Comparison of ENCODE assay signal across 9 mouse cellular contexts in genomic region chr14:14098330-14098980, GRCm38 (mm10). TPM values are rescaled to one million over a fixed set of nuclear protein-coding genes. Genes with fewer than 3 reads are reported as not detected.
DNase-seq lines count a peak whose midpoint lies in the region; ATAC-seq and TF ChIP-seq lines count a peak whose summit lies in the region.
"Had no signal": no experiment of that assay in that cellular context is flagged by ENCODE, and none has a peak within 500 bp of the region (broad histone marks: within the 10 kb centered on the region; RNA-seq: fewer than 3 reads in every experiment).

No protein-coding gene starts in this region.

- no peak overlapping the region for H3K4me2 ChIP-seq in forebrain, embryonic 13.5 days
- H3K4me2 ChIP-seq in lung, embryonic 14.5 days = no peak overlapping the region
- H3K4me2 ChIP-seq: heart, embryonic 15.5 days had no signal

- peak; percentile 85 for ATAC-seq in forebrain, embryonic 13.5 days
- ATAC-seq in hematopoietic stem cell, adult 5-6 weeks (replicated peaks in 1 of 2; ENCODE audit: insufficient read depth in 1 of 2, low FRiP score in 2 of 2, low TSS enrichment in 1 of 2, low read depth in 1 of 2, poor library complexity in 2 of 2, severe bottlenecking in 2 of 2) = peak; percentile 77 to 96
- peak; percentile 68; the same call in 1 of the 2 replicates for ATAC-seq in lung, embryonic 14.5 days (ENCODE audit: insufficient read depth)

- H3K27me3 ChIP-seq in forebrain, embryonic 13.5 days = no peaks in the 10 kb centered on the region
- H3K27me3 ChIP-seq in lung, embryonic 14.5 days (ENCODE audit: insufficient read depth, low read length) = no peaks in the 10 kb centered on the region
- H3K27me3 ChIP-seq: heart, embryonic 15.5 days had no signal

- no peak overlapping the region for H3K9ac ChIP-seq in forebrain, embryonic 13.5 days
- H3K9ac ChIP-seq in lung, embryonic 14.5 days = no peak overlapping the region
- H3K9ac ChIP-seq: heart, embryonic 15.5 days had no signal

- H3K27ac ChIP-seq in forebrain, embryonic 13.5 days = no peak overlapping the region
- peak overlapping the region; percentile 43; the same call in 1 of the 2 replicates for H3K27ac ChIP-seq in layer of hippocampus, adult 2 months
- no peak overlapping the region for H3K27ac ChIP-seq in lung, embryonic 14.5 days (ENCODE audit: low read depth)
- H3K27ac ChIP-seq: heart, embryonic 15.5 days had no signal

- peak; percentile 91 for DNase-seq in ES-CJ7 (ENCODE audit: low read depth, low spot score)
- DNase-seq in c-Kit-positive CD71-positive TER-119-negative erythroid progenitor cells, embryonic 14.5 days (ENCODE audit: low read depth) = peak; percentile 92
- peak; percentile 81 to 90 for DNase-seq in layer of hippocampus, adult 2 months (ENCODE audit: low spot score in 2 of 2)
- DNase-seq in lung, embryonic 14.5 days = peak; percentile 97
- DNase-seq in ovary, postnatal 10 days (ENCODE audit: low spot score) = peak; percentile 70
- peak; percentile 90 for DNase-seq in thymus, postnatal 0 days (ENCODE audit: low spot score)

- peaks cover 7% of the 10 kb centered on the region; the same call in 1 of the 2 replicates for H3K4me1 ChIP-seq in forebrain, embryonic 13.5 days
- H3K4me1 ChIP-seq in lung, embryonic 14.5 days (ENCODE audit: insufficient read depth) = no peaks in the 10 kb centered on the region
- H3K4me1 ChIP-seq: heart, embryonic 15.5 days had no signal

- WGBS in forebrain, embryonic 13.5 days = 27% methylated on average over 10 of the region's 10 CpGs
- WGBS in lung, embryonic 14.5 days = 29% methylated on average over 10 of the region's 10 CpGs

- H3K4me3 ChIP-seq in forebrain, embryonic 13.5 days = no peak overlapping the region
- H3K4me3 ChIP-seq in layer of hippocampus, adult 2 months = no peak overlapping the region
- H3K4me3 ChIP-seq in lung, embryonic 14.5 days (ENCODE audit: low read depth, low read length) = no peak overlapping the region
- H3K4me3 ChIP-seq: heart, embryonic 15.5 days had no signal

- peak; percentile 99 for TF ChIP-seq CTCF in layer of hippocampus, adult 2 months (conservative IDR thresholded peaks at IDR 0.05)
- TF ChIP-seq CTCF in lung, embryonic 14.5 days (IDR thresholded peaks at IDR 0.05; ENCODE audit: low read depth) = peak; percentile 100

- H3K9me3 ChIP-seq in forebrain, embryonic 13.5 days (replicated peaks) = no peaks in the 10 kb centered on the region
- no peaks in the 10 kb centered on the region for H3K9me3 ChIP-seq in lung, embryonic 14.5 days (ENCODE audit: low read depth, low read length)
- H3K9me3 ChIP-seq: heart, embryonic 15.5 days had no signal

- H3K36me3 ChIP-seq in forebrain, embryonic 13.5 days (ENCODE audit: poor library complexity, severe bottlenecking) = peaks cover 48% of the 10 kb centered on the region
- H3K36me3 ChIP-seq in lung, embryonic 14.5 days (ENCODE audit: insufficient read depth) = peaks cover 71% of the 10 kb centered on the region

RNA-seq across cellular contexts. Expression of gene Psmd6, which starts 22.3 kb away (rescaled TPM):
- polyA plus RNA-seq in forebrain, embryonic 13.5 days (2015; fragmentation: Nextera tagmentation; extraction: Ambion mirVana) = 308 and 313 TPM in 2 replicates
- 176 and 229 TPM in 2 replicates for total RNA-seq in hematopoietic stem cell, adult 5-6 weeks (2017)
- 100 to 1,000 TPM; 120 to 127 TPM for total RNA-seq in layer of hippocampus, adult 2 months (2021)
- 245 and 248 TPM in 2 replicates for polyA plus RNA-seq in lung, embryonic 14.5 days (2014; fragmentation: Nextera tagmentation; extraction: Ambion mirVana)
- polyA plus RNA-seq in thymus, postnatal 0 days (2015; fragmentation: Nextera tagmentation; extraction: Ambion mirVana) = 228 and 234 TPM in 2 replicates
